Mouse (Mus musculus) activated CD4-positive, CD25-positive, alpha-beta regulatory T cell, adult 4 months (primary cell): Measurements from ENCODE around the gene Cpsf6. TPM values are rescaled to one million over a fixed set of nuclear protein-coding genes. Genes with fewer than 3 reads are reported as not detected.

Experiments
- ATAC-seq: one replicate; pipeline ENCODE4 v1.8.0; 2017
- polyA plus RNA-seq, 2 experiments: library from polyadenylated mRNA; unstranded; fragments of 100-300 nt; shearing (Covaris generic); gene quantifications; one replicate each; pipeline ENCODE4 v1.2.1; 2017

Gene Cpsf6
- 100 to 1,000 TPM; 109 to 110 TPM for polyA plus RNA-seq

GRCm38 (mm10) chr10:117379908-117380307, at the start of gene Cpsf6:
Gene Cpsf6, minus strand, starts transcription at chr10:117380015.
- no peak for ATAC-seq

GRCm38 (mm10) chr10:117426615-117426969, 46.8 kb upstream of the Cpsf6 start:
- ATAC-seq, result no peak

- ATAC-seq, result no peak
Measured at GRCm38 (mm10) chr10:117425907-117426614, 46.2 kb upstream of the Cpsf6 start.

GRCm38 (mm10) chr10:117425013-117425412, 45.2 kb upstream of the Cpsf6 start:
- ATAC-seq, result no peak

GRCm38 (mm10) chr10:117424146-117424905, 44.5 kb upstream of the Cpsf6 start:
- ATAC-seq, result no peak

- ATAC-seq, result no peak
Measured at GRCm38 (mm10) chr10:117423025-117424002, 43.5 kb upstream of the Cpsf6 start.

- no peak for ATAC-seq
Measured at GRCm38 (mm10) chr10:117422174-117422808, 42.5 kb upstream of the Cpsf6 start.

- no peak for ATAC-seq
Measured at GRCm38 (mm10) chr10:117421283-117422107, 41.7 kb upstream of the Cpsf6 start.

GRCm38 (mm10) chr10:117420502-117421282, 40.9 kb upstream of the Cpsf6 start:
- ATAC-seq, result no peak

- ATAC-seq, result no peak
Measured at GRCm38 (mm10) chr10:117419577-117420290, 39.9 kb upstream of the Cpsf6 start.

- peak; percentile 21 for ATAC-seq
Measured at GRCm38 (mm10) chr10:117418668-117419237, 38.9 kb upstream of the Cpsf6 start.

GRCm38 (mm10) chr10:117417772-117418667, 38.2 kb upstream of the Cpsf6 start:
- ATAC-seq, result peak; percentile 73

GRCm38 (mm10) chr10:117417470-117417767, 37.6 kb upstream of the Cpsf6 start:
- ATAC-seq, result peak; percentile 69

GRCm38 (mm10) chr10:117416636-117417469, 37.0 kb upstream of the Cpsf6 start:
- ATAC-seq, result no peak

GRCm38 (mm10) chr10:117416095-117416494, 36.3 kb upstream of the Cpsf6 start:
- no peak for ATAC-seq

- no peak for ATAC-seq
Measured at GRCm38 (mm10) chr10:117415364-117416057, 35.7 kb upstream of the Cpsf6 start.

- ATAC-seq, result no peak
Measured at GRCm38 (mm10) chr10:117414726-117415125, 34.9 kb upstream of the Cpsf6 start.
